Mouse (Mus musculus) intestine, postnatal 0 days (tissue): ENCODE results near the gene Taf10. TPM values are rescaled to one million over a fixed set of nuclear protein-coding genes. Genes with fewer than 3 reads are reported as not detected.
A peak's percentile ranks its signal among the peaks of the same experiment; 100 is the strongest.

Experiments used
- ATAC-seq: fragments of 200-750 bp; cut with Nextera tagmentation; 2 replicates; pipeline ENCODE4 v1.8.0; 2017; ENCODE audit warnings: mild to moderate bottlenecking, moderate TSS enrichment, moderate library complexity
- H3K27ac ChIP-seq: fragments of 300-500 bp; sonication (generic); 2 replicates; pipeline ENCODE4 v1.5.1; 2014; ENCODE audit warnings: mild to moderate bottlenecking, low read depth, low read length, moderate library complexity
- H3K27me3 ChIP-seq: fragments of 300-500 bp; sonication (generic); replicated peaks from 2 replicates; pipeline ENCODE4 v1.6.1; 2014; ENCODE audit warnings: low read length, mixed read lengths; ENCODE audit not compliant: control insufficient read depth, insufficient read depth
- H3K36me3 ChIP-seq: fragments of 300-500 bp; sonication (generic); 2 replicates; pipeline ENCODE4 v1.6.1; 2014; ENCODE audit warnings: mild to moderate bottlenecking, moderate library complexity; ENCODE audit not compliant: control insufficient read depth, insufficient read depth
- H3K4me1 ChIP-seq: fragments of 300-500 bp; sonication (generic); replicated peaks from 2 replicates; pipeline ENCODE4 v1.6.1; 2014; ENCODE audit warnings: antibody characterized with exemption, low read length, mixed read lengths; ENCODE audit not compliant: control insufficient read depth, insufficient read depth
- H3K4me2 ChIP-seq: fragments of 300-500 bp; sonication (generic); replicated peaks from 2 replicates; pipeline ENCODE4 v1.6.1; 2014; ENCODE audit warnings: low read depth, mild to moderate bottlenecking, moderate library complexity
- H3K4me3 ChIP-seq: fragments of 300-500 bp; sonication (generic); 2 replicates; pipeline ENCODE4 v1.5.1; 2014; ENCODE audit warnings: low read depth, low read length
- H3K9ac ChIP-seq: fragments of 300-500 bp; sonication (generic); 2 replicates; pipeline ENCODE4 v1.6.1; 2014; ENCODE audit warnings: mild to moderate bottlenecking, low read depth, low read length
- H3K9me3 ChIP-seq: fragments of 300-500 bp; sonication (generic); 2 replicates; pipeline ENCODE4 v1.6.1; 2016; ENCODE audit warnings: mixed run types; ENCODE audit not compliant: control insufficient read depth
- CTCF ChIP-seq: sonication (generic); IDR thresholded peaks from 2 replicates; pipeline ENCODE4 v1.5.1; 2016; ENCODE audit warnings: low read depth, mild to moderate bottlenecking, control low read depth, antibody characterized with exemption, moderate library complexity
- WGBS: fragments of 180-500 bp; shearing (Covaris S2); extraction: QIAGEN DNeasy Blood & Tissue Kit; methylation state at CpG from one replicate; pipeline ENCODE4 v1.1.7; 2014; 5-methylcytosine and 5-hydroxymethylcytosine counted together
- polyA plus RNA-seq: library from polyadenylated mRNA; unstranded; fragments of >200 nt; fragmentation: Nextera tagmentation; extraction: Ambion mirVana; gene quantifications from 2 replicates; pipeline ENCODE4 v1.2.1, GENCODE M21; 2015

Taf10 gene
- polyA plus RNA-seq, 1 experiment from 2014 or later = 168 TPM

- no peak for ATAC-seq
- no peak for TF ChIP-seq CTCF
- Histone ChIP-seq H3K4me2 (no peak overlapping the region), H3K9me3 (no peaks in the 10 kb centered on the region), H3K27ac (no peak overlapping the region), H3K36me3 (peaks cover 39% of the 10 kb centered on the region), H3K4me3 (no peak overlapping the region), H3K4me1 (no peaks in the 10 kb centered on the region), H3K9ac (no peak overlapping the region), H3K27me3 (no peaks in the 10 kb centered on the region)
- WGBS = 91% methylated on average over 9 of the region's 9 CpGs
Measured at GRCm38 (mm10) chr7:105741978-105742377, 2.2 kb downstream of the Taf10 start.

GRCm38 (mm10) chr7:105740851-105741250, 3.3 kb downstream of the Taf10 start:
- Histone ChIP-seq H3K4me2 (no peak overlapping the region), H3K4me1 (no peaks in the 10 kb centered on the region), H3K27ac (no peak overlapping the region; the same call in 1 of the 2 replicates), H3K27me3 (no peaks in the 10 kb centered on the region), H3K36me3 (peaks cover 29% of the 10 kb centered on the region), H3K9ac (no peak overlapping the region), H3K4me3 (no peak overlapping the region), H3K9me3 (no peaks in the 10 kb centered on the region)
- no peak for ATAC-seq
- WGBS = 71% methylated on average over 6 of the region's 6 CpGs
- no peak for TF ChIP-seq CTCF

GRCm38 (mm10) chr7:105740089-105740795, 3.9 kb downstream of the Taf10 start:
- Histone ChIP-seq H3K9ac (no peak overlapping the region), H3K36me3 (peaks cover 29% of the 10 kb centered on the region), H3K27me3 (no peaks in the 10 kb centered on the region), H3K4me3 (no peak overlapping the region), H3K9me3 (no peaks in the 10 kb centered on the region), H3K4me1 (no peaks in the 10 kb centered on the region), H3K27ac (no peak overlapping the region), H3K4me2 (no peak overlapping the region)
- ATAC-seq = no peak
- no peak for TF ChIP-seq CTCF
- 87% methylated on average over 13 of the region's 13 CpGs for WGBS

- TF ChIP-seq CTCF = no peak; the same call in 1 of the 2 replicates
- Histone ChIP-seq H3K27ac (peak overlapping the region; percentile 78), H3K4me3 (peak overlapping the region; percentile 93), H3K4me2 (peak overlapping the region; percentile 92), H3K4me1 (no peaks in the 10 kb centered on the region), H3K9ac (peak overlapping the region; percentile 43; the same call in 1 of the 2 replicates), H3K27me3 (no peaks in the 10 kb centered on the region), H3K36me3 (peaks cover 35% of the 10 kb centered on the region), H3K9me3 (no peaks in the 10 kb centered on the region)
- no peak for ATAC-seq
- WGBS = 32% methylated on average over 3 of the region's 3 CpGs
Measured at GRCm38 (mm10) chr7:105738948-105739347, 5.2 kb downstream of the Taf10 start.

GRCm38 (mm10) chr7:105738286-105738685, 5.9 kb downstream of the Taf10 start:
- Histone ChIP-seq H3K27ac (peak overlapping the region; percentile 78), H3K27me3 (no peaks in the 10 kb centered on the region), H3K4me1 (no peaks in the 10 kb centered on the region), H3K36me3 (peaks cover 41% of the 10 kb centered on the region), H3K9ac (peak overlapping the region; percentile 43; the same call in 1 of the 2 replicates), H3K4me2 (peak overlapping the region; percentile 92), H3K9me3 (no peaks in the 10 kb centered on the region), H3K4me3 (peak overlapping the region; percentile 93)
- WGBS = 51% methylated on average over 2 of the region's 2 CpGs
- no peak for ATAC-seq
- TF ChIP-seq CTCF = no peak

- no peaks in the 10 kb centered on the region for H3K9me3 ChIP-seq
- WGBS = 26% methylated on average over 3 of the region's 3 CpGs
- no peaks in the 10 kb centered on the region for H3K4me1 ChIP-seq
- 0 out of 2 replicates have a peak overlapping the region, but pooled peaks have one; percentile 17 for H3K27ac ChIP-seq
- no peak for TF ChIP-seq CTCF
- H3K4me3 ChIP-seq = peak overlapping the region; percentile 93
- H3K27me3 ChIP-seq = no peaks in the 10 kb centered on the region
- H3K36me3 ChIP-seq = peaks cover 47% of the 10 kb centered on the region
- peak overlapping the region; percentile 92 for H3K4me2 ChIP-seq
- ATAC-seq = no peak
- peak overlapping the region; percentile 89 for H3K9ac ChIP-seq
Measured at GRCm38 (mm10) chr7:105737648-105738047, 6.5 kb downstream of the Taf10 start.
